Mouse (Mus musculus) adrenal gland, adult (tissue): Measurements from ENCODE around the gene Ptges.

Experiments used
- DNase-seq, 2 experiments: peaks; one replicate each; pipeline ENCODE4 v3.0.0; 2022 to 2023; ENCODE audit warnings: low spot score in 1 of 2; ENCODE audit not compliant: inconsistent age in 2 of 2

Ptges gene

DNA sequence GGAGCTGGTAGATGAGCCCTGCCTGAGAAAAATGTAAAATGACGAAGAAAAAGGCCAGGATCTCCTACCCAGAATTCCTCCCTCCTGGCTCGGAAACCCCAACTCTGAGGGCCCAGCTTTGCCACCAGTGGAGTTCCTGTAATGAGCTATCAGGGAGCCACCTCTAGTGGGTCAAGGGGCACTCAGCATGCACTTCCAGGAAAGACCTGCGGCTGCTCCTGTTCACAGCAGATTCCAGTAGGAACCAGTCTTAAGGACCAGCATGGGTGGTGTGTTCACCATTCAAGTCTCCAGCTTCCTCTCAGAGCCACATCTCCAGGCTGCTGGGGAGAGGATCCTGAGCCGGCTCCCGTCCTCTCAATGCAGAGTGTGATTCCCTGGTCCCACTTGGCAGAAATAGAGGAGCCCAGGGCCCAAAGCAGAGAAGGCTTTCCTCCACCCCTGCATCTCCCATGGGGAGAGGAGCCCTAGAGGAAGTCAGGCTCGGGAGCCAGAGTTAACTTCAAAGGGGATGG is 28.0 kb downstream of the Ptges start:
- DNase-seq, result peak in 1 of 2 experiments; percentile 36

DNA sequence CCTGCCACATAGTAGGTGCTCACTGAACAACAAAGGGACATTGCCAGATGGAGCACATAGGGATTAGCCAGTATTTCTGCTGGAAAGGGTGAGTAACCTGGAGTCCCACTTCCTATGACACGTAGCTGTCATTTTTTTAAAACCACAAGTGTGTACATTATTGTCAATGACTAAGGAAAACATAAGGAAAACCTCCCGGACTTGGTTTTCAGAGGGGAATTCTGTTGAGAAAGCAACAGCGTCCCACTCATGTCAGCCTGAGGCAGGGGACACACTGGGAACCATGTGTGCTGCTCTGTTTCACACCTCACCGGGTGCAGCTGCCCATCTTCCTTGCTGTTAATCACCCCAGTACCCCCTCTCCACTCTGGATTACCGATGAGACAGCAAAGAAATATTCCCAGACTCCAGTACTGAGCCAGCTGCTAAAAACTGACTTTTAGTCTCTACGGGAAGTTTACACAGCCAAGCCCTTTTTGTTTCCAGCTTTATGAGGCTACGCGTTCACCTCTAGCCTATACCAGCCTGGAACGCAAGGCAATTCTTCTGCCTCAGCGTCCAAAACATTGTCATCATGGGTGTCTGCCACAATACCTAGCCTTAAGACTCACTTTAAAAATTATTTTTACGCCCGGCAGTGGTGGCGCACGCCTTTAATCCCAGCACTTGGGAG is 30.1 kb downstream of the Ptges start:
- no peak for DNase-seq

DNA sequence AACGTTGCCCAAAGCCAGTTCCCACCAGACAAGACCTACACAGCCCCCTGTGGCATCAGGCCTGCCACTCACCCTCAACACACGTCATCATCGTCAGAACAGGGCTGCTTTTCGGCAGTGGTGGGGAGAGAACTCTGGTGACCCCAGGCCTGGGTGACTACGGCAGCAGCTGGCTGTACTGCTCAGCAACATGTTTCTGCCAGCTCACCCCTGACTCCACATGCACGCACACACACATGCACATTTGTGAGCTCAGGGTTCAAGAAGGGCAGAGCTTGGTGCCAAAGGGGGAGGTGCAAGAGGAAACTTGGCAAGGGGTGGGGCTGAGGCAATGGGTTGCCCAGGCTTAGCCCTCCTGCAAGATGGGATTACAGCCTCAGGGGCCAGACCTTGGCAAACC is 32.4 kb downstream of the Ptges start:
- DNase-seq, result peak; percentile 35 to 52

DNA sequence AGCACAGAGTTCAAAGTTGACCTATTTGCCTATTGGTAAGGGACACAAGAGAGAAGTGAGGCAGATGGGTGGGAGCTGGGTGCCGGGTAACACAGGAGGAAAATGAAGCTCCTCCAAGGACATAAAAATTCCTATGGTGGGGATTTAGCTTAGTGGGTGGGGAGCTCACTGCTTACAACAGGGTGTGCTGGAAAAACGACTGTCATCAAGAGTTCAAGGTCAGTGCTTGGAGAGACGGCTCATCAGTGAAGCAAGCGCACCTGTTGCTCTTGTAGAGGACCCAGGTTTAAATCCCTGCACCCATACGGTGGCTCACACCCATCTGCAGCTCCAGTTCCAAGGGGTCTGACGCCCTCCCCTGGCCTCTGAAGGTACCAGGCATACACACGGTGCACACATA is 35.7 kb downstream of the Ptges start:
- no peak for DNase-seq

DNA sequence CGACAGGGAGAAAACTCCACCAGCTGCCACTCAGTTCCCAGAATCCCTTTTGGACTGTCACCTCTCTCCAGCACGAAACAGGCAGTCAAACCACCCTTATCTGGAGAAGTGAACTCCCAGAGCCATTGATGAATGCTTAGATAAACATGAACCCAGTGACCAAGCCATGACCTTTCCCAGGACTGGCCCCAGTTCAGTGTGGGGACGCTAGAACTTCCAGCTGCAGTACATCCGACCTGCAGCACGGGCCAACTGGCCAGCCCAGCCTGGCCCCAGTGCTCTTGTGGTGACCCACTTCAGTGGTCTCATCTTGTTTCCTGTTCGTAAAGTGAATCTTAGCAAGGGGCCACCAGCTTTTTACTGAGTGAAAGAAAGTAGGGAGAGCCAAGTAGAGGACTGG is 36.3 kb downstream of the Ptges start:
- peak; percentile 55 to 68 for DNase-seq

DNA sequence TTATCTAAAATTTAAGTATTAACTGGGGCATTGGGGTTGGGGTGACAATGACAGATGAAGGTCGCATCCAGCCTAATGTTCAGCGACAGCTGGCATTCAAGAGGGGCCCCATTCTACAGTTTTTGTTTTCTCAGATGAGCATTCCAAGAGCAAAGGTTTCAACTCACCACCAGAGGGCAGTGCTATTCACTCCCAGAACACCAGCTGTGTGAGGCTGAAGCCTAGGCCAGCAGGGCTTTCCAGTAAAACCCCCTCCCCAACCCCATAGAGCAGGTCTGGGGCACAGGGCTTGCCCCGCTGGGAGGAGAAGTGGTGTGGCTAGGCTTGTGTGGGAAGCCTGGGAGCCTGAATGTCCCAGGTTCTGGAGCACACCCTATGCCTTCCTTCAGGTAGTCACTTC is 38.7 kb downstream of the Ptges start:
- DNase-seq, result peak; percentile 44 to 83

DNA sequence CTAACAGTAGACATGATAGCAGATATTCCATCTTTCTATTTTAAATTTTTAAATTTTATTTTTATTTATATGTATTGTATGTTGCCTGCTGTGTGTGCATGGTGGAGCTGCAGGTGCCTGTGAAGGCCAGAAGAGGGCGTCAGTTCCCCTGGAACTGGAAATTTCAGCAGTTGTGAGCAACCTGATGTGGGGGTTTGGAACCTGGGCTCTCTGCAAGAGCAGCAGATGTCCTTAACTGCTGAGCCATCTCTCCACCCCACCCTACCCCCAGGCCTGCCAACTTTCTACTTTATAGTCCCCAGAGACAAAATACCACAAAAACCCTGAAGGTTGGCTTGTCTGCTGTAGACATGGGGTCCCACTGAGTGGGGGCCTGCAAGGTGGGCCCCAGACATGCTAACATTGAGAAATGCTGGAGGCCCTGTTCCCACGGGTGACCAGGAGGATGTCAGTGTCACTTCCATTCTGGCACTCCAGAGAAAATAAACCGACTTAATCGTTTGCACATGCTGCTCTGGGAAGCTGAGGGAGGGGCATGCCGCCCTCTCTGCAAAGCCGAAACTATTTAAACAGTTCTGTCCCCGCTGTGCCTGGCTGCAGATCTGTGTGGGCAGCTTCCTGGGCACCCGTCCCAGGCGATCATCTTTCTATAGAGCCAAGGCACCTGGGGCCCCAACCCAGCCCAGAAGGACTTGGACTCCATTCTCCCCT is 44.1 kb downstream of the Ptges start:
- DNase-seq, result no peak

DNA sequence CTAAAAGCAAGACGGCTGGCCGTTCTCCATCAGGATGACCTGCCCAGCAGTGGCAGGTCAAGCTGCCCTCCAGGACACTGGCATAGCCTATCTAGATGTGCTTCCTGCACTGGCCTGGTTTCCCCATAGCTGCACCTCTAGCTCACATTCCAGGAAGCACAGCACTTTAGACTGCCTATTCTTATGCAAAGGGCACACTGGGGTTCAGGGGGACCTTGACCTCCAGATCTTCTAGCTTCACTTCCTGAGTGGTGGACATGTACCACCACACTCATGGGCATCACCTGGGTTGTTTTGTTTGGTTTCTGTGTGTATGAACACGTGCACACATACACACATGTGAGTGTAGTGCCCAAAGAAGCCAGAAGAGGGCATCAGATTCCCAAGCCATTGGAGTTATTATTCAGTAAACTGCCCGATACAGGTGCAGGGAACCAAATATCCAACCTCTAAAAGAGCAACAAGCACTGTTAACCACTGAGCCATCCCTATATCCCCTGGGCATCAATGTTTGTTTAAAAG is 44.8 kb downstream of the Ptges start:
- no peak for DNase-seq

DNA sequence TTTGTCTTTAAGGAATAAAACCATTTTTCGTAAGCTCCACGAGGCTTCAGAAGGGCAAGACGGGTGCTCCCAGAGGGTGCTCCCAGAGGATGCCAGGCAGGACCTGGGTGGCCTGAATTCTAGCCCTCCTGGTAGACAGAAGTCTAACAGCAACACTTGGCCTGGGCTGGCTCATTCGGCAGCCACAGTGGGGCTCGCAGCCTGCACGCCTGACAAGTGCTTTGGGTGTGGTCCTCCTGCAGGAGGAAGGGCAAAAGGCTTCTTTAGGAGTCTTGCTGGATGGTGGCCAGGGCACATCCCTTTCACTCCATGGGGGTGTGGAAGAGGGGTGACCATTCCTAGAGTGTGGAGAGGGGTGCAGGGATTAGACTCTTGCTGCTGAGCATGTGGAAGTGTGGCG is 48.4 kb downstream of the Ptges start:
- no peak for DNase-seq

DNA sequence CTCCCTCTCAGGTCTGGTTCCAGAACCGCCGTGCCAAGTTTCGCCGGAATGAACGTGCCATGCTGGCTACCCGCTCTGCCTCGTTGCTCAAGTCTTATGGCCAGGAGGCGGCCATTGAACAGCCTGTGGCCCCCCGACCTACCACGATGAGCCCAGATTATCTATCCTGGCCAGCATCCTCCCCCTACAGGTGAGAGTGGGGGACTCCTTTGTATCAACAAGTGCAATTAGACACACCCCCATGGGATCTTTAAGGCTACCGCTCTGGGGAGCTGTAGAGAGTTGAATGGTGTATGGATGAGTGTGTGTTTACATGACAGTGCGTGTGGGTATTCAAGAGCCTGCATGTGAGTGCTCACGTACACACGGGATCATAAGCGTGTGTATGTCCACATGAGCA is 50.2 kb downstream of the Ptges start:
- no peak for DNase-seq

DNA sequence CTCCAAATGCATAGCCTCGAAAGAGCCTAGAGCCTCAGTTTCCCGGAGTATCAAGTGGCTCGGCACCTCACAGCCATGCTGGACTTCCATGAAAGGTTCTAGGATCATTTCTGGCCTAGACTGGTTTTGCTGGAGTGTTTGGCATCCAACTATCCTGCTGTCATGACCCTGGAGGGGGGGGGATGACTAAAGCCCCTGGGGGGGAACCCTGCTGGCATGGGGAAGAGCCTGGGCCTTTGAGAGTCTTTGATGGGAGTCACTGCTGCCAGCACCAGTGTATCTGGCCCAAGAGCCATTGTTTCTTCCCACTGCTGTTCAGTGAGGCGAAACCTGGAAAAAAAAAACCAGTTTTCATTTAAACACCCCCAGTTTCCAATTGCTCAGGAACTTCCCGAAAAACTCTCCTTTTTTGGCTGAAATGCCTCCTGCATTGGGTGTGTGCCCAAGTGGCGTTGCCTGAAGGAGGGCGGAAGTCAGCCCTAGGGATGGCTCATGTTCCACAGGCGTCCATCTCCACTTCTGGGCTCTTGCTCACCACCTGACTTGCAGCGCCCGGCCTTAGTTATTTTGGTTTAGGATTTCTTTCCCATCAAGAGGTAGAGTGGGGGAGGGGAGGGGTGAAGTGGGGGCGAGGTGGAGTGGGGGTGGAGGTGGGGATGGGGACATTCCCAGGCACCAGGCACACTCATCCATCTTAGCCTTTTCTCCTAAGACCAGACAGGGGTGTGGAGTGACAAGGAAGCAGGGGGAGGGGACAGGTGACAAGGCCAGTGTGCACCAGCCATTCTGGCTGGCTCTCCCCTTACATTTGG is 53.8 kb downstream of the Ptges start:
- DNase-seq, result no peak

DNA sequence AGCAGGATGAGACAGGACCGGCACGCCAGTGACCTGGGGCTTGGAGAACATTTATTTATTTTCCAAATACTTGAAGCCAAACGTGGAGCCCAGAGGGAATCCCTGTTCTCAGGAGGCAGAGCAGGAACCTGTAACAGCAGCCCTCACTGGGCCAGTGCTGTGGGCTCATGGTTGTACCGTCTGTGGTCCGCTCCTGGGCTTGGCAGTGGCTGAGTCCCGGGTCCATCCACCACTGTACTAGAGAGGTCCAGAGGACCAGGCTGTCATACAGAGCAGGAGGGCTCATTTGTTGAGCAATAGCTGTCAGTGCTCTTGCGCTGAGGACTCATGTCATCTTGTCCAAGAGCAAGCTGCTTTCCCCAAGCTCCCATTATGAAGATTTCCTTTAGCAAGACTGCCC is 54.6 kb downstream of the Ptges start:
- DNase-seq, result no peak

DNA sequence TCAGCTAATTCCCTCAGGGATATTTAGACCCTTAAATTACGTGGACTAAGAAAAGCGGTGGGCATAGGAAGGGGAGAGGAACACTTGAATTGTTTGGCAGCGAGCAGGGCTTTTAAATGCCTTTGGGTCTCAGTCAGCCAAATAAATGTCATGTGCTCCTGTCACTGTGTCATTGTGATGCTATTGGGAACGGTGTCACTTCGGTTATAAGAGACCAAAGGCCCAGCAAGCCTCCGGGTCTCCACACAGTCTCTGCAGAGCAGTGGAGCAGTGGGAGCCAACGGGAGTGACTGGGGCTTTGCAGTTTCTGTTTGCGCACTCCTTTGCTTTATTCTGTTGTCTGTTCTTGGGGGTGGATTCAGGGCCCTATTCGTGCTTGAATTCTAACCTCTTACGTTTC is 55.2 kb downstream of the Ptges start:
- DNase-seq, result no peak

DNA sequence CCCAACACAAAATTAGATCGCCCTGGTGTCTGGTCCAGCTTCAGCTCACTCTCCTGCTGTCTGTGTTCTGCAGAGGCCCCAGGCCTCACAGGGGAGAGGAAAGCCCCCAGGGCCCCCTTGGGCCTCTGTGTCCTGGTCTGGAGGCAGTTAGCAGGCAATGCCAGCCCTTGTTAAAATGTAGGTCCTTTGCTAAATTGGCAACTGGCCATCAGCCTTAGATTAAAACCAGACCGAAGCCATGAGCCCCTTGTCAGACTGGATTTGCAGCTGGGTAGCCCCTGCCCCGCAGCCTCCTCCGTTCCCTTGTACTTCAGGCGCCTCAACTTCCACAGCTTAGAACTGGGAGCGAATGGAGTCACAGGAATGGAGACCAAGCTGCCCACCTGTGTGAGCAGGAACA is 57.0 kb downstream of the Ptges start:
- no peak for DNase-seq

DNA sequence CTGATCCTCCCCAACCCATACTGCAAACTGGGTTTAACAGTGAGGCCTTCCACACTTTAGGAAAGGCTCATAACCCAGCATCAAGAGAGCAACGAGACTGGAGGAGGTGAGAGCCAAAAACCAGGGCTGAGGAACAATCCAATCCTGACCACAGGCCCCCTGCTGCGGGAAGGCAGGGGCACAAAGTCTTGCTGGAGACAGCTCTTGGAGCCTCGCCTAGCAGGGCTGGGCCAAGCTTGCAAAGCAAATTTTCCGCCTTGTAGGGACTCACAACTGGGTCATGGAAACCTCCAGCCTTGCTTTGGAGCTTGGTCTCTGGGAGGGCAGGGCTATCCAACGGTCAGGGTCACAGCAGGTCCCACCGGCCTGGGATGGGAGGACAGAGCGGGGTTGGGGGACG is 58.8 kb downstream of the Ptges start:
- DNase-seq, result peak; percentile 19 to 40

DNA sequence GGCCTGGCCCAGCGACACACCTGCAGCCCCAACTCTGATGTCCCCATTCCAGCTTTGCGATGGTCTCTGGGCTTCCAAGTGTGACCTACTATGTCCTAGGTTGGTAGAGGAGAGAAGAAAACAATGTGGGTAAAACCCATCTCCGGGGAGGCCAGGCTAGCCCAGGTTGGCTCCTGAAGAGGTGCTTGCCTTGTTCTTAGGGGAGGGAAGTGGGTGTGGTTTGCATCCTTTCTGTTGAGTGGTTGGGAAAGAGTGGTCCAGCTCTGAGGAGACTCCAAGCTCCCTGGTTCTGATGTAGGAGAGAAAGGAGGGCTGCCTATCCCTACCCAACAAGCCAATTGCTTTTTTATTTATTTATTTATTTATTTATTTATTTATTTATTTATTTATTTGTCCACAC is 64.2 kb downstream of the Ptges start:
- no peak for DNase-seq

DNA sequence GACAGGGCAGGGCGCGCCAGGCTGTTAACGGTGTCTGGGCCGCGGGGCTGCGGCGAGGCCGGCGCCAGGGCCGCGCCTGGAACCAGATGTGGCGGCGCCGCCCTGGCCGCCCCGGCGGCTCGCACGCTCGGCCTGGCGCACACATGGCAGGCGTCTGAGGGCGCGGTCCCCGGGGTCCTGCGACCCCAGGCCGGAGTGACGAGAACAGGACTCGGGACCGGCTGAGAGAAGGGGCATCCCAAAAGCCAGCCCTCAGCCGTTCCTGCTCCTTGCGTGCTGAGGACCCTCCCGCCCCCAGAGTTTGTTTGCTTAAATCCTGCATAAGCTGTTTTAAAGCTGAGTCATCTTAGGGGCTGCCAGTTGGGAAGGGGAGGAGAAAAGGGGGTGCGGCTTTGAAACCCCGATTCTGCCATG is 64.7 kb downstream of the Ptges start:
- DNase-seq, result no peak

DNA sequence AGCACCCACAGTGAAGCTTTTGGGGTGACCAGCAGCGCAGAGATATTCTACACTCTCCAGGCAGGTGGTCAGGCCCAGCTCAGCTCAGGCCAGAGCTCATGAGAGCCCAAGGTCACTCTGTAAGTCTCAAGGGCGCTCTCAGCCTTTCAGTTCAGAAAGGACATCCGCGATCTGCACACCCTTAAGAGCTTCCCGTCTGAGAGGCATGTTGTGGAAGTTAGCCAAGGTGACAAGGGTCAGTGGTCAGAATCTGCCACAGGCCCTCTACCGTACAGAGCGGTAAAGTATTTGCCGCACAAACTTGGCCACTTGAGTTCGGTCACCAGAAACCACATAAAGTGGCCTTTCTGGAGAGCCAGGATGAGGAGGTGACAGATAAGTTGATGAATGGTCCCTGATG is 66.1 kb downstream of the Ptges start:
- DNase-seq, result peak; percentile 46 to 71

DNA sequence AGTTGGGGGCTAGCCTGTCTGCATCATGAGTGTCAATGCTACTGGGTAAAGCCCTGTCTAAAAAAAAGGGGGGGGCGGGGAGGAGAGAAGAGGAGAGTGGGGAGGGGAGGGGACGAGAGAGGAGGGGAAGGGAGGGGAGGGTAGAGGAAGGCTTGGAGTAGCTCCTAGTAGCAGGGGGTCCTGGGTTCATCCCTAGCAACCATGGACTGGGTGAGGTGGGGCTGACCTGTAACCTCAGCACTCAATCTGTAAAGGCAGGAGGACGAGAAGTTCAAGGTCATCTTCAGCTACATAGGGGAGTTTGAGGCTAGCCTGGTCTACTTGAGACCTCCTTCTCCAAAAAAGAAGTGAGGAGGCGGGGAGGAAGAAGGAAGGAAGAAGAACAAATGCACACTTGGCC is 67.6 kb downstream of the Ptges start:
- DNase-seq, result no peak

DNA sequence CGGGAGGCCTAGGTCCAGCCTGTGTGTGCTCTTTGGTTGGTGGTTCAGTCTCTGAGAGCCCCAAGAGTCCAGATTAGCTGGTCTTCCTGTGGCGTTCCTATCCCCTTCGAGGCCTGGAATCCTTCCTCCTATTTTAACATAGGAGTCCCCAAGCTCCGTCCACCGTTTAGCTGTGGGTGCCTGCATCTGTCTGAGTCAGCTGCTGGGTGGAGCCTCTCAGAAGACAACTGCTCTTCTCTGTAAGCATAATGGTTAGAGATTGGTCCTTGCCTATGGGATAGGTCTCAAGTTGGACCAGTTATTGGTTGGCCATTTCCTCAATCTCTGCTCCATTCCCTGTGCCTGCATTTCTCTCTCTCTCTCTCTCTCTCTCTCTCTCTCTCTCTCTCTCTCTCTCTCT is 69.9 kb downstream of the Ptges start:
- DNase-seq, result no peak

DNA sequence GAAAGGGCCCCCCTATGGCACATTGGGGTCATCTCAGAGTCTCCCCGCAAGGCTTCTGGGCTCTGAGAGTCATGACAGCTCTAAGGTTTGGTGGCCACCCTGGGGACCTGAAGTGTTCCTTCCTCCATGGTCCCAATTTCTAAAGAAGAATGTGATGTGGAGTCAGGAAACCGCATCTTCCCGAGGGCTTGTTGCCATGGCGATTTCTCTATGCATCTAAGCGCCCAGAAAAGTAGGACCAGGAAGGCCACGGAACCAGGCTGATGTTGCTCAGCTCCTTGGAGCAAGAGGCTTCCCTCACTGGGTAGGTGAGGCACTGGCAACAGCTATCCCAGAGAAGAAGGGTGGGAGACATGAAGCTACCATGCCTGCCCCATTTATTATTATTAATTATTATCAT is 72.6 kb downstream of the Ptges start:
- DNase-seq, result no peak
